Mouse (Mus musculus): Measurements from ENCODE around the gene Gbp3. TPM values are rescaled to one million over a fixed set of nuclear protein-coding genes. Genes with fewer than 3 reads are reported as not detected.

The Gbp3 gene
- polyA plus RNA-seq, 1 experiment from 2014 or later: 1.8 TPM

GRCm38 (mm10) chr3:142583067-142583466 lies 23.2 kb downstream of the Gbp3 start:
- Histone ChIP-seq H3K4me2 (replicated peaks; ENCODE audit: low read depth, low read length) (no peak overlapping the region), H3K9ac (replicated peaks; ENCODE audit: low read length) (no peak overlapping the region), H3K4me1 (ENCODE audit: insufficient read depth, low read length) (no peaks in the 10 kb centered on the region), H3K27me3 (ENCODE audit: insufficient read depth, low read length) (no peaks in the 10 kb centered on the region), H3K27ac (ENCODE audit: low read length) (no peak overlapping the region), H3K9me3 (ENCODE audit: low read length) (no peaks in the 10 kb centered on the region), H3K36me3 (ENCODE audit: insufficient read depth, low read length) (no peaks in the 10 kb centered on the region), H3K4me3 (ENCODE audit: low read length) (no peak overlapping the region)
- 87% methylated on average over 4 of the region's 4 CpGs for WGBS
- ATAC-seq (ENCODE audit: low FRiP score, low TSS enrichment): no peak

GRCm38 (mm10) chr3:142587386-142587785 lies 27.6 kb downstream of the Gbp3 start:
- no peaks in the 10 kb centered on the region for H3K9me3 ChIP-seq (ENCODE audit: low read length)
- no peak overlapping the region for H3K9ac ChIP-seq (replicated peaks; ENCODE audit: low read length)
- H3K4me1 ChIP-seq (ENCODE audit: insufficient read depth, low read length): no peaks in the 10 kb centered on the region
- H3K4me2 ChIP-seq (replicated peaks; ENCODE audit: low read depth, low read length): no peak overlapping the region
- no peak overlapping the region for H3K27ac ChIP-seq (ENCODE audit: low read length)
- no peaks in the 10 kb centered on the region for H3K36me3 ChIP-seq (ENCODE audit: insufficient read depth, low read length)
- no peaks in the 10 kb centered on the region for H3K27me3 ChIP-seq (ENCODE audit: insufficient read depth, low read length)
- no peak for ATAC-seq (ENCODE audit: low FRiP score, low TSS enrichment)
- H3K4me3 ChIP-seq (ENCODE audit: low read length): no peak overlapping the region

GRCm38 (mm10) chr3:142588888-142589287 lies 29.1 kb downstream of the Gbp3 start:
- Histone ChIP-seq H3K4me1 (ENCODE audit: insufficient read depth, low read length) (no peaks in the 10 kb centered on the region), H3K9me3 (ENCODE audit: low read length) (no peaks in the 10 kb centered on the region), H3K27ac (ENCODE audit: low read length) (no peak overlapping the region), H3K36me3 (ENCODE audit: insufficient read depth, low read length) (no peaks in the 10 kb centered on the region), H3K4me3 (ENCODE audit: low read length) (no peak overlapping the region), H3K27me3 (ENCODE audit: insufficient read depth, low read length) (no peaks in the 10 kb centered on the region), H3K4me2 (replicated peaks; ENCODE audit: low read depth, low read length) (no peak overlapping the region), H3K9ac (replicated peaks; ENCODE audit: low read length) (no peak overlapping the region)
- 80% methylated on average over 2 of the region's 2 CpGs for WGBS
- ATAC-seq (ENCODE audit: low FRiP score, low TSS enrichment): no peak

GRCm38 (mm10) chr3:142590431-142591067 lies 30.7 kb downstream of the Gbp3 start:
- WGBS: 86% methylated on average over 4 of the region's 4 CpGs

GRCm38 (mm10) chr3:142594547-142594946 lies 34.7 kb downstream of the Gbp3 start, which contains the start of gene Gbp2b:
Gene Gbp2b, plus strand, starts transcription at chr3:142594847.
- no peak for ATAC-seq (ENCODE audit: low FRiP score, low TSS enrichment)
- no peaks in the 10 kb centered on the region for H3K36me3 ChIP-seq (ENCODE audit: insufficient read depth, low read length)
- no peak within 1 kb of the TSS for H3K4me2 ChIP-seq (replicated peaks; ENCODE audit: low read depth, low read length)
- no peaks in the 10 kb centered on the region for H3K27me3 ChIP-seq (ENCODE audit: insufficient read depth, low read length)
- H3K4me1 ChIP-seq (ENCODE audit: insufficient read depth, low read length): no peaks in the 10 kb centered on the region
- H3K4me3 ChIP-seq (ENCODE audit: low read length): no peak within 1 kb of the TSS
- H3K9ac ChIP-seq (replicated peaks; ENCODE audit: low read length): no peak within 1 kb of the TSS
- no peak within 1 kb of the TSS for H3K27ac ChIP-seq (ENCODE audit: low read length)
- 63% methylated on average over 1 of the region's 1 CpGs for WGBS
- no peaks in the 10 kb centered on the region for H3K9me3 ChIP-seq (ENCODE audit: low read length)

More at GRCm38 (mm10) chr3:142590431-142591067, 30.7 kb downstream of the Gbp3 start:
- no peak for ATAC-seq (ENCODE audit: low FRiP score, low TSS enrichment)
- Histone ChIP-seq H3K27ac (ENCODE audit: low read length) (no peak overlapping the region), H3K36me3 (ENCODE audit: insufficient read depth, low read length) (no peaks in the 10 kb centered on the region), H3K27me3 (ENCODE audit: insufficient read depth, low read length) (no peaks in the 10 kb centered on the region), H3K9me3 (ENCODE audit: low read length) (no peaks in the 10 kb centered on the region), H3K4me1 (ENCODE audit: insufficient read depth, low read length) (no peaks in the 10 kb centered on the region), H3K4me3 (ENCODE audit: low read length) (no peak overlapping the region), H3K9ac (replicated peaks; ENCODE audit: low read length) (no peak overlapping the region), H3K4me2 (replicated peaks; ENCODE audit: low read depth, low read length) (no peak overlapping the region)

- WGBS: 80% methylated on average over 3 of the region's 3 CpGs
- ATAC-seq (ENCODE audit: low FRiP score, low TSS enrichment): no peak
- no peak overlapping the region for H3K4me3 ChIP-seq (ENCODE audit: low read length)
Observed at GRCm38 (mm10) chr3:142597923-142598322, 38.1 kb downstream of the Gbp3 start.

GRCm38 (mm10) chr3:142601675-142602074 lies 41.8 kb downstream of the Gbp3 start:
- no peak overlapping the region for H3K4me3 ChIP-seq (ENCODE audit: low read length)
- no peaks in the 10 kb centered on the region for H3K9me3 ChIP-seq (ENCODE audit: low read length)
- no peak overlapping the region for H3K27ac ChIP-seq (ENCODE audit: low read length)
- no peaks in the 10 kb centered on the region for H3K27me3 ChIP-seq (ENCODE audit: insufficient read depth, low read length)
- ATAC-seq (ENCODE audit: low FRiP score, low TSS enrichment): no peak
- no peak overlapping the region for H3K4me2 ChIP-seq (replicated peaks; ENCODE audit: low read depth, low read length)
- no peak overlapping the region for H3K9ac ChIP-seq (replicated peaks; ENCODE audit: low read length)
- no peaks in the 10 kb centered on the region for H3K36me3 ChIP-seq (ENCODE audit: insufficient read depth, low read length)
- no peaks in the 10 kb centered on the region for H3K4me1 ChIP-seq (ENCODE audit: insufficient read depth, low read length)

More at GRCm38 (mm10) chr3:142597923-142598322, 38.1 kb downstream of the Gbp3 start:
- Histone ChIP-seq H3K4me1 (ENCODE audit: insufficient read depth, low read length) (no peaks in the 10 kb centered on the region), H3K9me3 (ENCODE audit: low read length) (no peaks in the 10 kb centered on the region), H3K27ac (ENCODE audit: low read length) (no peak overlapping the region), H3K4me2 (replicated peaks; ENCODE audit: low read depth, low read length) (no peak overlapping the region), H3K9ac (replicated peaks; ENCODE audit: low read length) (no peak overlapping the region), H3K36me3 (ENCODE audit: insufficient read depth, low read length) (no peaks in the 10 kb centered on the region), H3K27me3 (ENCODE audit: insufficient read depth, low read length) (no peaks in the 10 kb centered on the region)

- WGBS: 84% methylated on average over 3 of the region's 3 CpGs
Observed at GRCm38 (mm10) chr3:142618658-142619057, 58.8 kb downstream of the Gbp3 start.

GRCm38 (mm10) chr3:142619606-142620005 lies 59.8 kb downstream of the Gbp3 start:
- Histone ChIP-seq H3K4me2 (replicated peaks; ENCODE audit: low read depth, low read length) (no peak overlapping the region), H3K27me3 (ENCODE audit: insufficient read depth, low read length) (no peaks in the 10 kb centered on the region), H3K4me3 (ENCODE audit: low read length) (no peak overlapping the region), H3K36me3 (ENCODE audit: insufficient read depth, low read length) (no peaks in the 10 kb centered on the region), H3K27ac (ENCODE audit: low read length) (no peak overlapping the region), H3K9me3 (ENCODE audit: low read length) (no peaks in the 10 kb centered on the region), H3K9ac (replicated peaks; ENCODE audit: low read length) (no peak overlapping the region), H3K4me1 (ENCODE audit: insufficient read depth, low read length) (no peaks in the 10 kb centered on the region)
- WGBS: 48% methylated on average over 1 of the region's 1 CpGs
- no peak for ATAC-seq (ENCODE audit: low FRiP score, low TSS enrichment)

More at GRCm38 (mm10) chr3:142618658-142619057, 58.8 kb downstream of the Gbp3 start:
- no peak overlapping the region for H3K9ac ChIP-seq (replicated peaks; ENCODE audit: low read length)
- no peaks in the 10 kb centered on the region for H3K36me3 ChIP-seq (ENCODE audit: insufficient read depth, low read length)
- H3K27ac ChIP-seq (ENCODE audit: low read length): no peak overlapping the region
- no peaks in the 10 kb centered on the region for H3K9me3 ChIP-seq (ENCODE audit: low read length)
- H3K4me1 ChIP-seq (ENCODE audit: insufficient read depth, low read length): no peaks in the 10 kb centered on the region
- ATAC-seq (ENCODE audit: low FRiP score, low TSS enrichment): no peak
- H3K27me3 ChIP-seq (ENCODE audit: insufficient read depth, low read length): no peaks in the 10 kb centered on the region
- no peak overlapping the region for H3K4me3 ChIP-seq (ENCODE audit: low read length)
- H3K4me2 ChIP-seq (replicated peaks; ENCODE audit: low read depth, low read length): no peak overlapping the region

- no peaks in the 10 kb centered on the region for H3K36me3 ChIP-seq (ENCODE audit: insufficient read depth, low read length)
- H3K4me2 ChIP-seq (replicated peaks; ENCODE audit: low read depth, low read length): peak within 1 kb of the TSS; percentile 50
- ATAC-seq (ENCODE audit: low FRiP score, low TSS enrichment): peak; percentile 57; the same call in 1 of the 2 replicates
- no peaks in the 10 kb centered on the region for H3K4me1 ChIP-seq (ENCODE audit: insufficient read depth, low read length)
- no peaks in the 10 kb centered on the region for H3K27me3 ChIP-seq (ENCODE audit: insufficient read depth, low read length)
- no peaks in the 10 kb centered on the region for H3K9me3 ChIP-seq (ENCODE audit: low read length)
- H3K4me3 ChIP-seq (ENCODE audit: low read length): peak within 1 kb of the TSS; percentile 32
- 57% methylated on average over 4 of the region's 4 CpGs for whole genome bisulfite sequencing
- no peak within 1 kb of the TSS for H3K27ac ChIP-seq (ENCODE audit: low read length)
- H3K9ac ChIP-seq (replicated peaks; ENCODE audit: low read length): 0 out of 2 replicates have a peak within 1 kb of the TSS, but pooled peaks have one; percentile 39
Observed at GRCm38 (mm10) chr3:142620111-142620955, 60.5 kb downstream of the Gbp3 start, which contains the start of gene Gbp2. Gene Gbp2, plus strand, starts transcription at chr3:142620602.

Measured in kidney, embryonic 16.5 days (tissue).